Mouse (Mus musculus) megakaryocyte, adult 5-6 weeks (primary cell): ENCODE measurements at regions not wholly inside any gene's neighbourhood (a gene's known extent, or its start where the extent isn't known, plus 50 kb on each side); places are given as distances from the start of the nearest gene placed in this dataset.

Source experiments
- ATAC-seq: 2 replicates; pipeline ENCODE4 v1.8.0; 2016; ENCODE audit warnings: mild to moderate bottlenecking, inconsistent platforms; ENCODE audit not compliant: poor library complexity, severe bottlenecking

DNA sequence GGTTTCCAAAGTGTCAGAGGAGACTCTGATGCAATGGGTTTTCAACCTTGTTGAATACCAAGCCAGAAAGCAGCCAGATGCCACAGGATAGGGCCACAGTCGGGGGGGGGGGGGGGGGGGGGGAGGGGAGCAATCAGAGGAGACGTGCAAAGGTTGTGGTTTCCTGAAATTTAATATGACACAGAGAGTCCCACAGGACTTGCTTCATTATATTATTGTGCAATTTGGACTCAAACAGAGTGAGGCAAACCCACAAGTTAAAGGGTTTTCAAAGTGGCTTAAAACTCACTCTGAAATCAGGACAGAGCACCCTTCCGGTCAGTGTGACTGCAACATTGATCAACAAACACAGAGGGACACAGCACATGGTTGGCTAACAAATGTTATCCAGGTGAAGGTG, 259.4 kb upstream of the Fn1 start:
- ATAC-seq, result peak; percentile 89

GRCm38 (mm10) chr1:71910125-71910524, 257.1 kb upstream of the Fn1 start:
- no peak for ATAC-seq

GRCm38 (mm10) chr1:71909508-71910124, 256.6 kb upstream of the Fn1 start:
- ATAC-seq, result no peak

GRCm38 (mm10) chr1:71904376-71904948, 251.5 kb upstream of the Fn1 start:
- no peak for ATAC-seq

DNA sequence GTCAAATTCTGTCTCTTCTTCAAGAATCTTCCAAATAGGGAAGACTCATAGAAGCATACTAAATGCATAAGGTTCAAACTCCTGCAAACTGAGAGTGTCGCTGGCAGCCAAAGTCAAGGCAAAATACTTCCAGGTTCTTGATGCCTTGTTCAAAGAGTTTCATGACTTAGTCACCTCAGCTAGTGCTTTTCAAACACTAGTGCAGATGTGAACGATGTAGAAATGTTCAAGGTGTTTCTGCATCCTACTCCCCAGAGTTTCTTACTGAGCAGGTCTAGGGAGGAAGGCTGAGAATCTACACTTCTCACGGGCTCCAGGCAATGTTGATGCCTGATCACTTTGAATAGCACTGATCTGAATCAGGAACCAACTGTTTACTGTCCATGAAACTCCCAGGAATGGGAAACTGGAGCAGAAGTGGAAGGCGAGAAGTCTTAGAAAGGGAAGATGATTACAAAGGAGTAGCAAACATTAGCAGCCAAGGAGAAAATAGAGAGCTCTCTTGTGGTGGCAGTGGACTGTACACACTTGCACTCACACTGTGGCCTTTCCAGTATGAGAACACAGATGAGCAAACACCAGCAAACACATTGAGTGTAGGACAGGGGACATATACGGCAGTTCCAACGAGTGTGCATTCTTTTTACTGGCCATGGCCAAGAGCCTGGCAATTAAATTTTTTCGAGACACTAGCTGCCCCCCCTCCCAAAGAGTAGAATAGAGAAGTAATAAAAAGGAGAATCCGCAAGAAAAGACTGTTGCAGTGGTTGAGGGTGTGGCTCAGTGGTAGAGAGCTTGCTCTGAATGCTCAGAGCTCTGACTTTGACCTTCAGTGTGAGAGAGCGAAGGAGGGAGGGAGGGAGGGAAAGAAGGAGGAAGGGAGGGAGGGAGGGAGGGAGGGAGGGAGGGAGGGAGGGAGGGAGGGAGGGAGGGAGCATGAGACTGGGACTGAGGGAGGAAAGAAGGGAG, 247.4 kb upstream of the Fn1 start:
- ATAC-seq, result peak; percentile 71

GRCm38 (mm10) chr1:71899128-71899527, 246.1 kb upstream of the Fn1 start:
- ATAC-seq, result no peak

- ATAC-seq, result no peak
Measured at GRCm38 (mm10) chr1:71898198-71898597, 245.2 kb upstream of the Fn1 start.

GRCm38 (mm10) chr1:71897464-71898051, 244.6 kb upstream of the Fn1 start:
- no peak for ATAC-seq

- ATAC-seq, result no peak
Measured at GRCm38 (mm10) chr1:71896141-71896725, 243.2 kb upstream of the Fn1 start.

- 0 out of 2 replicates have a peak, but pooled peaks have one; percentile 25 for ATAC-seq
Measured at GRCm38 (mm10) chr1:71893636-71894035, 240.6 kb upstream of the Fn1 start.

GRCm38 (mm10) chr1:71887809-71888208, 234.8 kb upstream of the Fn1 start:
- 0 out of 2 replicates have a peak, but pooled peaks have one; percentile 8 for ATAC-seq

DNA sequence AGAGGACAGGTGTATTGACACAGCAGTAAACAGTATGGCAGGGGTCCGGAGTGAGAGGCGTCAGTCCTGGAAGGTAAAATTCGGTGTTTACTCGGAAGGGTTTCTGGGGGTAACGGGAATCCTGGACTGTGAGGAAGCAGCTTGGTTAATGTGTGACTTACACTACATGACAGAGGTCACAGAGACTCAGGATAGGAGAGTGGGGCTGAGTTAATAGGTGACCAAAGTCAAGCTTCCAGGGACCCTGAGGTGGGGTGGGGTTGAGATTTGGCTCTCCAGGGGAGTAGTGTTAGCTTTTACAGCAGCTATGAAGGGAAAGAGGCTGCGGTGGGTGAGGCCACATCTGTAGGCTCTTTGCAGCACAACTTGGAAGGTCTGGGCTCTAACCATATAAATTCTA, 233.9 kb upstream of the Fn1 start:
- no peak for ATAC-seq

DNA sequence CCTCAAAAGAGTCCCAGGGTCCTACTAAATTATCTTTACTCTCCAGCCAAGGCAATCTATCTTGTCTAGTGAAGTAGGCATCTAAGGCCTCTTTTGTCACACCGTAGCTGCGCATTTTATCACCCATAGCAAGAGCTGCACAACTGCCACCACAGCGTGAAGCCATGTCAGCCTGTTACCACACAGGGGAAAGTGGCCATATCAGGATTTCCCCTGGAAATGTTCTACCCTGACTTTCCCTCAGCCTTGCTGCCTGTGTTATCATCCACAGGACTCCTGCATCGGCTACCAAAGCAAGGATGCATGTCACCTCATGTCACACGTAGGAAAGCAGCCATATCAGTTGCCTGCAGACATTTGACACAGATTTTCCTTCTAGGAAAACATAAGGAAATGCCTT, 233.2 kb upstream of the Fn1 start:
- no peak for ATAC-seq

DNA sequence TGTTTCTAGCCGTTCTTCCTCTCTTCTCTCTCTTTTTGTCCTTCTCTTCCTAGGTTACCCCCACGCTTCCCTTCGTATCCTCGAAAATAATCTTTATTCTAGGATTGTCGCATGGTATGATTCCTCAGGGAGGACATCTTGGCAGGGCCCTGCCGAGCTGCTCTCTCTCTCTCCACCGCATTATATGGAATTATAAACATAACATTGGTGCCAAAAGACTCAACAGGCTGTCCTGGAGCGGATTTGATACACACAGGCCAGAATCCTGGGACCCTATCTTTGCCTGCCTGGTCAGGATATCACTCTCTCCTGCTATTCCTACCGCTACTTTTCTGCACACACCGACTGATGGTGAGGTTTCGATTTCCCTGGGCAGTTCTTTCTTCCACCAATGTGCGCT, 228.9 kb upstream of the Fn1 start:
- ATAC-seq, result no peak

GRCm38 (mm10) chr1:71881191-71881590, 228.2 kb upstream of the Fn1 start:
- ATAC-seq, result no peak

GRCm38 (mm10) chr1:71880480-71880879, 227.5 kb upstream of the Fn1 start:
- no peak for ATAC-seq

GRCm38 (mm10) chr1:71876712-71877401, 223.9 kb upstream of the Fn1 start:
- no peak for ATAC-seq

DNA sequence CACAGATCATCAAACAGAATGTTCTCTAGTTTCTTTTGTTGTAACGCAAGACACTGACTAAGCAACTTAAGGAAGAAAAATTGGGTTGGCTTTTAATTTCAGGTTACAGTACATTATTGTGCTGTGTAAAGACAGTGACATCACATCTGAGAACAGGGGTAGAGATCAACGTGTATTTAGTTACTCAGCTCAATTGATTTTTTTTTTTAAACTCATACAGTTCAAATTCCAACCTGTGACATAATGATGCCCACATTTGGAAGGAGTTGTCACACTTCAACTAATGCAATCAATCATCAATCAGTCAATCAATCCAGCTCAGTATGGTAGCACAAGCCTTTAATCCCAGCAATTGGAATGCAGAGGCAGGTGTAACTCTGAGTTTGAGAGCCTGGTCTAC, 221.0 kb upstream of the Fn1 start:
- no peak for ATAC-seq

DNA sequence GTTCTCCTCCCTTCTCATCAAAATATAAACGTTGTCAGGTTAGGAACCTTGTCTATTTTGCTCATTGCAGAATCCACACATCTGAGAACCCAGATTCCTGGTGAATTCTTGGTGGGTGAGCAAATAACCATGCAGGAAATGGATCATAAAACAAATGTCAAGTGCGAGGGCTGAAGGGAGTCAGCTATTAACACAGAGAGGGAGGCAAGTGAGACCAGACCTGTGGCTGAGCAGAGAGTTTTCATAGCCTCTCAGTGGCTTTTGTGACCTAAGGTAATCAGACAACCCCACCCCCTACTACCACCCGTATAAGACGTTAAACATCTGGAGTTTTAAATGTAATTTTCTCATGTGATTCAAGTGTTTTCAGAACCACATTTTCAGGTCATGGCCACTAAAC, 212.7 kb upstream of the Fn1 start:
- ATAC-seq, result no peak

DNA sequence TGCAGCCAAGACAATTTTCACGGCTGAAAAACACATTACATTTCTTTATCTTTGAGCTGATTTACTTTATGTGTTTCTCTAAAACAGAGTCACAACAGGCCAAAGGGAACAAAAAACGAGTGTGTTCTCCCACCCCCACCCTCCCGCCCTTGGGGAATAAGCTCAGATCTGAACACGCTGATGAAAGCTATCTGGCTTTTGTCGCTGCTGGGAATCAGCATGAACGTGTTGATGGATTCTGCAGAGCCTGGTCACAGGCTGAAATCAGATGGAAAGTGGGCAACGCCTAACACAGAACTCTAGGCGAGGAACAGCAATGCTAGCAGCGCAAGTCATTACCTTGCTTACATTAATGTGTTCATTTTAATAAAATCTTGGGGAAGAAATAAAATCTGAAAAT, 211.7 kb upstream of the Fn1 start:
- ATAC-seq, result no peak
